Mouse (Mus musculus): Measurements from ENCODE around the gene Efhb. TPM values are rescaled to one million over a fixed set of nuclear protein-coding genes. Genes with fewer than 3 reads are reported as not detected.

The Efhb gene
- total RNA-seq, 2 experiments from 2014 or later = 1.4 to 1.5 TPM

DNA sequence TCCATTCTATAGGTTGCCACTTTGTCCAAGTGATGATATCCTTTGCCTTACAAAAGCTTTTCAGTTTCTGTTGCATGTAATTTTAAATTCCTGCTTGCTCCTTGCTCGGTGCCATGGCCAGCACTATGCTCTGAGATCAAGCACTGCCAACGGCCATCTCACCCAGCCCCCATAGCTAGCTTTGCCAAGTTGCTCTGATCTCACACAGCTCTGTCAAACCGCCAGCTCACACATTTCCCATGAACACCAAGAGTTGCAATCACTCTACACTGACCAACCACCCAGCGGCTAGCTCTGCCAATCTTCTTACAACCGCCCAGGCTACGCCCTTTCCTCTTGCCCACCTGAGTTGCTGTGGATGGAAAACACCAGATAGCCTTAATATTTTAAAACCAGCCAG, 99.0 kb downstream of the Efhb start:
- DNase-seq (ENCODE audit: low spot score in 2 of 2) = no peak

Other genes with a start within 250 kb of the Efhb start
- gene Rab5a, start 15.9 kb upstream of the Efhb start, total RNA-seq (2021) = 10 to 100 TPM; 98.4 to 99.4 TPM
- gene Pp2d1, start 76.1 kb upstream of the Efhb start, total RNA-seq (2021) = not detected
- 10 to 100 TPM; 68.5 to 76.6 TPM for gene Kat2b, start 103.5 kb upstream of the Efhb start, total RNA-seq (2021)
- 1 to 10 TPM; 7.6 to 7.8 TPM for gene Sgo1, start 226.0 kb upstream of the Efhb start, total RNA-seq (2021)